Mouse (Mus musculus): ENCODE results near the gene Slc34a3. TPM values are rescaled to one million over a fixed set of nuclear protein-coding genes. Genes with fewer than 3 reads are reported as not detected.
A peak's percentile ranks its signal among the peaks of the same experiment; 100 is the strongest.
"Not testable (repeated sequence)": the region's sequence is repeated elsewhere in the genome, so short reads cannot be mapped to it uniquely, and the experiment has no call there.

Gene Slc34a3
- polyA plus RNA-seq, 1 experiment from 2014 or later, result not detected

DNA sequence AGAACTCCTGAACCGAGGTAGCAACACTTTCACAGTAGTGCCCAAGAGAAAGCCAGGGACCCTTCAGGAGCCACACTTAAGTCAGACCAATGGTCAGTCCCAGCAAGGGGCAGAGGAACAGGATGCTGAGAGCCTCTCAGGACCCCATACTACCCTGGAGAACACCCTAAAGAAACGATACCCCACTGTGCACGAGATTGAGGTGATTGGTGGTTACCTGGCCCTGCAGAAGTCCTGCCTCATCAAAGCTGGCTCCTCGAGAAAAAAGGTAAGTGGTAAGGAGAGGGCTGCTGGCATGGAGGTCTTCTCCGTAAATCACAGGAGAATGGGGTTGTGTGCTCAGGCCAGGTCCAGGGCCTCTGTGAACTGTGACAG lies 30.1 kb upstream of the Slc34a3 start:
- ATAC-seq (ENCODE audit: low read depth), result no peak
- H3K9me3 ChIP-seq (replicated peaks), result no peaks in the 10 kb centered on the region
- peak overlapping the region; percentile 87 for H3K4me3 ChIP-seq (replicated peaks)
- H3K27ac ChIP-seq, result no peak overlapping the region
- H3K27me3 ChIP-seq, result 0 out of 2 replicates have a peak, but pooled peaks cover 10% of the 10 kb centered on the region
- peak overlapping the region; percentile 99 for H3K4me2 ChIP-seq
- peaks cover 69% of the 10 kb centered on the region for H3K4me1 ChIP-seq (replicated peaks)
- H3K36me3 ChIP-seq, result peaks cover 12% of the 10 kb centered on the region
- peak overlapping the region; percentile 87 for H3K9ac ChIP-seq
- 63% methylated on average over 5 of the region's 5 CpGs for WGBS (ENCODE audit: insufficient replicate concordance)
- DNase-seq, result no peak

DNA sequence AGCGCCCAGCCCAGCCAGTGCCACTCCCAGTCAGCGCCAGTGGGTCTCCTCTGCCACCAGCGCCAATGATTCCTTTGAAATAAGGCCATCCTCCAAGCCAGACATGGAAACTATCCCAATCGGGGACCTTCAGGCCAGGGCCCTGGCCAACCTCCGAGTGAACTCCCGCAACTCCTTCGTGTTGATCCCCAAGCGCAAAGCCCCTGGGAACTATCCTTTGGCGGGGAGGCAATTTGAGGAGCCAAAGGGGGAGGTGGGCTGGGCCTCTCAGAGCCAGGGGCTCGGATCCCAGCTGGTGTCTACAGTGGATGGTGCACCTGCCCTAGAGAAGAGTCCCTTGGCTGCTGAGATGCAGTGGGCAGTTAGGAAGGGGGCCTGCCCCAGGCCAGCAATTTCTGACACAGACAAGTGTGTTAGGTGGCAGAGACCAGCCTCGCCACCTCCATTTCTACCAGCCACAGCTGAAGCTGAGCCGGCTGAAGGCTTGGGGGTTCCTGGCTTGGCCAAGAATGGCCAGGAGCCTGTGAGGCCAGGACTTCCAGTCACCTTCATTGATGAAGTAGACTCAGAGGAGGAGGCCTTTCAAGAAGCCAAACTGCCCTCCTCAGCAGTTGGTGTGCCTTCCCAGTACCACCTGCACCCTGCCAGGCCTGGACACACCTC lies 29.6 kb upstream of the Slc34a3 start:
- Histone ChIP-seq H3K9me3 (replicated peaks) (no peaks in the 10 kb centered on the region), H3K36me3 (peaks cover 7% of the 10 kb centered on the region), H3K4me3 (replicated peaks) (peak overlapping the region; percentile 87), H3K9ac (peak overlapping the region; percentile 87), H3K27ac (peak overlapping the region; percentile 71; the same call in 1 of the 2 replicates), H3K27me3 (0 out of 2 replicates have a peak, but pooled peaks cover 10% of the 10 kb centered on the region), H3K4me2 (peak overlapping the region; percentile 99), H3K4me1 (replicated peaks) (peaks cover 70% of the 10 kb centered on the region)
- ATAC-seq (ENCODE audit: low read depth) (no peak), DNase-seq (no peak)
- 31% methylated on average over 12 of the region's 12 CpGs for WGBS (ENCODE audit: insufficient replicate concordance)

DNA sequence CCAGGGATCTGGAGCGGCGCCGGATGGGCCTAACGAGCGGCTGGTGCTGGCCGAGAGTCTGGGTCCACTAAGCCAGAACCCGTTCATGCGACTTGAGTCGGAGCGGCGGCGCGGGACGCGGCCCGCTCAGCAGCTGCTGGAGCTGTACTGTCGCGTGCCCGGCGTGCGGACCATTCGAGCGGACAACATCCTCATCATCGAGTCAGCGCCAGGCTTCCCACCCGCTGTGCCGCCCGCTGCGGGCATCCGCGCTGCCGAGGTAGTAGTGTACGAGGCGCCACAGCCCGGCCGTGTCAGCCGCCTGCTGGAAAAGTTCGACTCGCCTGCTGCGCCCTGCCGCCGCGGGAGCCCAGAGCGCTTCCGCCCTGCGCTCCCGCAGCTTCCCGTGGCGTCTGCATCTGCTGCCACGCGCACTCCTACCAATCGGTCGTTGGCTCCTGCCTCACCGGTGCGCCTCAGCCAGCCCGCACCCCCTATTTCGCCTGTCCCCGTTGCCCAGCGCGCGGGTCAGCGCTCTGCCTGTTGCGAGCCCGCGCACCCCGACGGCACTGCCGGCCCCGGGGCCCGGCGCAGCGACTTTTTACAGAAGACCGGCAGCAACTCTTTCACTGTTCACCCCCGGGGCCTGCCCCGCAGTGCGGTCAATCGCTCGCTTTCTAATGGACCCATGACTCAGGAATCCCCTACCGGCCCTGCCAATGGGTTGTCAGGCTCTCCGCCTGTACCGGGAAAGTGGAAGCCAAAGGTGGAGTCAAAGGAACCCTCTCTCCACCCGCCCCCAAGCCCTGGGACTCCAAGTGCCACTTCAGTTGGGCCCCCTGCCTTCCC lies 28.8 kb upstream of the Slc34a3 start:
- Histone ChIP-seq H3K4me3 (replicated peaks) (peak overlapping the region; percentile 87), H3K27ac (peak overlapping the region; percentile 71), H3K9ac (peak overlapping the region; percentile 87), H3K36me3 (peaks cover 2% of the 10 kb centered on the region; the same call in 1 of the 2 replicates), H3K4me2 (peak overlapping the region; percentile 99), H3K4me1 (replicated peaks) (peaks cover 68% of the 10 kb centered on the region), H3K27me3 (0 out of 2 replicates have a peak, but pooled peaks cover 10% of the 10 kb centered on the region), H3K9me3 (replicated peaks) (no peaks in the 10 kb centered on the region)
- ATAC-seq (ENCODE audit: low read depth) (peak; percentile 13), DNase-seq (peak; percentile 45)
- under 1% methylated on average over 82 of the region's 82 CpGs for WGBS (ENCODE audit: insufficient replicate concordance)

DNA sequence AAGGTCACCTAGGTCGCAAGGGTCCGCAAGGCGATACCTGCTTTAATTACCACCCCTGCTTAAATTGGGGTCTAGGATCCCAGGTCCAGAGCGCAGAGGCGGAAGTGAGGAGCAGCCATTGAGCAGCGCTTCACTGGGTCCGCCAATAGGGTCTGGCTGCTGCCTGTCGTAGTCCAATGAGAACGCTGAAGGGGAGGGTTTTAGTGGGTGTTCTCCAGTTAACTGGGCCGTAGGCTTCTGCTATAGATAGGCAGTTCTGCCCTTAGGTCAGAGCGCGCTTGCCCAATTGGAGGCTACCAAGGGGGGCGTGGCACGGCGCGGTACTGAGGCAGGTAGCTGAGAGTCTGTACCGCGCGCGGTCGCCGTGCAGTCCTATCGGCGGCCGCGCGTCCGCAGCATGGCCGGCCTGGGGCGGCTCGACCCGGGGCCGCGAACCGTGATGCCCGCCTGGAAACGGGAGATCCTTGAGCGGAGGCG lies 28.2 kb upstream of the Slc34a3 start, which contains the start of gene Tprn:
Tprn (plus strand) TSS at position 328 of the 477 bp plus-strand sequence.
- Histone ChIP-seq H3K9me3 (replicated peaks) (no peaks in the 10 kb centered on the region), H3K36me3 (no peaks in the 10 kb centered on the region), H3K9ac (peak within 1 kb of the TSS; percentile 87), H3K27ac (peak within 1 kb of the TSS; percentile 72), H3K27me3 (0 out of 2 replicates have a peak, but pooled peaks cover 10% of the 10 kb centered on the region), H3K4me1 (replicated peaks) (peaks cover 61% of the 10 kb centered on the region), H3K4me3 (replicated peaks) (peak within 1 kb of the TSS; percentile 87), H3K4me2 (peak within 1 kb of the TSS; percentile 99)
- DNase-seq (peak; percentile 97), ATAC-seq (ENCODE audit: low read depth) (peak; percentile 98)
- under 1% methylated on average over 39 of the region's 39 CpGs for WGBS (ENCODE audit: insufficient replicate concordance)

DNA sequence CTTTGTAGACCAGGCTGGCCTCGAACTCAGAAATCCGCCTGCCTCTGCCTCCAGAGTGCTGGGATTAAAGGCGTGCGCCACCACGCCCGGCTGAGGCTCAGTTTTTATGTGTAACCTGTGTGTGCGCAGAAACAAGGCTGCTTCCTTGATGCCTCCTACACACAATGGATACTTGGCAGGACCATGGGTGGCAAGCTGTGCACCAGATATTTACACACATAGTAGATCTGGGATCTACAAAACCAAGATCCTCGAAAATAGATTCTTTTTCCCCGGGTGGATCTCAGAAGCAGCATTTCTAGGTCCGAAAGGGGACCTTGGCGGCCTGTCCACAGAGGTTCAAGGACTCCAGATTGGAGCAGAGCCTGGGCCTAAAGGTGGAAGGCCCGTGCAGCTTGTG lies 27.7 kb upstream of the Slc34a3 start:
- no peak for DNase-seq

DNA sequence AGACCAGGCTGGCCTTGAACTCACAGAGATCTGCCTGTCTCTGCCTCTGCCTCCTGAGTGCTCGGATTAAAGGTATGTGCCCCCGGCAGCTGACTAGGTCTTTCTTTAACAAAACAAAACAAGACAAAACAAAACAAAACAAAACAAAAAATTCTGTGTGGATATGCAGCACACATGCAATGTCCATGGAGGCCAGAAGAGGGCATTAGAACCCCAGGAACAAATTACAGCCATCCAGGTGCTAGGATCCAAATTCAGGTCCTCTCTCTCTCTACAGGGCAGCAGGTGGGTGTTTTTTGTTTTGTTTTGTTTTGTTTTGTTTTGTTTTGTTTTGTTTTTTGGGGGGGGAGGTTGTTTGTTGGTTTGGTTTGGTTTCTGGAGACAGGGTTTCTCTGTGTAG lies 24.7 kb upstream of the Slc34a3 start:
- 50% methylated on average over 2 of the region's 2 CpGs for WGBS (ENCODE audit: insufficient replicate concordance)
- Histone ChIP-seq H3K4me3 (replicated peaks) (no peak overlapping the region), H3K9ac (no peak overlapping the region), H3K4me2 (no peak overlapping the region), H3K27ac (no peak overlapping the region), H3K36me3 (no peaks in the 10 kb centered on the region), H3K27me3 (0 out of 2 replicates have a peak, but pooled peaks cover 6% of the 10 kb centered on the region), H3K4me1 (replicated peaks) (peaks cover 49% of the 10 kb centered on the region), H3K9me3 (replicated peaks) (no peaks in the 10 kb centered on the region)
- no peak for ATAC-seq (ENCODE audit: low read depth)
- DNase-seq, result no peak

More for the DNA sequence above, 27.7 kb upstream of the Slc34a3 start:
- Histone ChIP-seq H3K36me3 (no peaks in the 10 kb centered on the region), H3K27ac (peak overlapping the region; percentile 72), H3K4me1 (replicated peaks) (peaks cover 59% of the 10 kb centered on the region), H3K9me3 (replicated peaks) (no peaks in the 10 kb centered on the region), H3K27me3 (0 out of 2 replicates have a peak, but pooled peaks cover 10% of the 10 kb centered on the region), H3K4me3 (replicated peaks) (peak overlapping the region; percentile 87), H3K9ac (peak overlapping the region; percentile 69), H3K4me2 (peak overlapping the region; percentile 99)
- WGBS (ENCODE audit: insufficient replicate concordance), result 40% methylated on average over 12 of the region's 12 CpGs
- ATAC-seq (ENCODE audit: low read depth), result peak; percentile 2; the same call in 1 of the 2 replicates

DNA sequence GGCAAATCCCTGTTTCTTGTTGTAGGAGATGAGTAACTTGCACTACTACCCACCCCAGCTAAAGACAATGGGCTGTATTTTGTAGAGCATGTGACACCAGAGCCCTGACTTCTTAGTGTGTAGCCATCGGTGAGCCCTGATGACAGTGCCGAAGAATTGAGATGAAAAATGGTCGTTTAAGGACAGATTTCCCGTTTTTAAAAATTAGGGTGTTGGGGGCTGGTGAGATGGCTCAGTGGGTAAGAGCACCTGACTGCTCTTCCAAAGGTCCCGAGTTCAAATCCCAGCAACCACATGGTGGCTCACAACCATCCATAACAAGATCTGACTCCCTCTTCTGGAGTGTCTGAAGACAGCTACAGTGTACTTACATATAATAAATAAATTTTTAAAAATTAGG lies 23.1 kb upstream of the Slc34a3 start:
- H3K4me2 ChIP-seq; DNase-seq; H3K27me3 ChIP-seq; H3K9ac ChIP-seq; H3K27ac ChIP-seq; ATAC-seq (ENCODE audit: low read depth); H3K9me3 ChIP-seq (replicated peaks): not testable (repeated sequence)
- Histone ChIP-seq H3K4me1 (replicated peaks) (peaks cover 37% of the 10 kb centered on the region), H3K36me3 (peaks cover 15% of the 10 kb centered on the region), H3K4me3 (replicated peaks) (0 out of 2 replicates have a peak overlapping the region, but pooled peaks have one; percentile 2)
- WGBS (ENCODE audit: insufficient replicate concordance), result 67% methylated on average over 5 of the region's 5 CpGs

DNA sequence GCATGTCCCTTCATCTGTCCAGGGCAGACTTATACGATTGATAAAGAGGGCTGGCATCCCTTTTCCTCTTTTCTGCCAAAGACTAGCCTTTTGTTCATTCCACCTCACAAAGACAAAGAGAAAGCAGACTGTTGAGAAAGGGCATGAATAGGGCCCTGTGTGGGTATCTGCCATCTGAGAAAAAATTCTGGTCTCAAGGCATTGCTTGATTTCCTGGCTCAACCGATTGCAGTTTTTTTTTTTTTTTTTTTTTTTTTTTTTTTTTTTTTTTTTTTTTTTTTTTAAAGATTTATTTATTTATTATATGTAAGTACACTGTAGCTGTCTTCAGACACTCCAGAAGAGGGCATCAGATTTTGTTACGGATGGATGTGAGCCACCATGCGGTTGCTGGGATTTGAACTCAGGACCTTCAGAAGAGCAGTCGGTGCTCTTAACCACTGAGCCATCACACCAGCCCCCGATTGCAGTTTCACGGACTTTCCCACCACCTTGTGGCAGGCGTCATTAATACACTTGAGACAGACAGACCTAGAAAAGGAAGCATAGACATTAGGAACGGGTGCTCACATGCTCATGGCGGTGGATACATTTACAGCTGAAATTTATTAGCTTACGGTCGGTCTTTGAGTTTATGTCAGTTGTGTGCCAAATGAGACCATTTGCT lies 22.4 kb upstream of the Slc34a3 start:
- Histone ChIP-seq H3K4me1 (replicated peaks) (peaks cover 31% of the 10 kb centered on the region), H3K4me3 (replicated peaks) (peak overlapping the region; percentile 99), H3K27ac (peak overlapping the region; percentile 89), H3K4me2 (peak overlapping the region; percentile 92), H3K36me3 (peaks cover 22% of the 10 kb centered on the region), H3K9ac (peak overlapping the region; percentile 88)
- DNase-seq, result peak; percentile 52
- WGBS (ENCODE audit: insufficient replicate concordance), result 35% methylated on average over 12 of the region's 12 CpGs
- H3K27me3 ChIP-seq; H3K9me3 ChIP-seq (replicated peaks); ATAC-seq (ENCODE audit: low read depth): not testable (repeated sequence)

DNA sequence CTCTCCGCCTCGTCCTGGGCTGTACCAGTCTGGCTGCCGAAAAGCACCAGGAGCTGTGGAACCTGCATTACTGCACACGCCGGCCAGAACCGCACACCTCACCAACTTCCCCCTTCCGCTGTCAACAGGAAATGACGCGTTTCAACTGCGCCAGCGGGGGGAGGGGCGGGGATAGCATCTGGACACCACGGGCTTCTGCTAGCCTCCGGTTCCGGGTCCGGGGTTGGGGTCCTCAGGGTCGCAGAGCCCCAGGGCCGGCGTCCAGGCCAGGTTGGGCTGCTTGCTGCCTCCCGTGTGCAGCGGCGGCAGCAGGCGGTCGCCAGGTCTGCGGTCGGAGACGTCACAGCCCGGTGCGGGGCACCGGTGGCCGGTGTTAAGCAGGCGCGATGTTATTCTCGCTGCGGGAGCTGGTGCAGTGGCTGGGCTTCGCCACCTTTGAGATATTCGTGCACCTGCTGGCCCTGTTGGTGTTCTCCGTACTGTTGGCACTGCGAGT lies 21.2 kb upstream of the Slc34a3 start, which contains the start of gene Tmem203:
Tmem203 (plus strand) TSS at position 156 of the 496 bp plus-strand sequence.
- H3K4me3 ChIP-seq (replicated peaks), result peak within 1 kb of the TSS; percentile 99
- peak within 1 kb of the TSS; percentile 88 for H3K9ac ChIP-seq
- ATAC-seq (ENCODE audit: low read depth) (peak; percentile 85), DNase-seq (peak; percentile 85)
- under 1% methylated on average over 39 of the region's 39 CpGs for WGBS (ENCODE audit: insufficient replicate concordance)
- peak within 1 kb of the TSS; percentile 89 for H3K27ac ChIP-seq
- H3K4me1 ChIP-seq (replicated peaks), result peaks cover 29% of the 10 kb centered on the region
- H3K9me3 ChIP-seq (replicated peaks), result no peaks in the 10 kb centered on the region
- H3K4me2 ChIP-seq, result peak within 1 kb of the TSS; percentile 92
- peaks cover 34% of the 10 kb centered on the region for H3K36me3 ChIP-seq
- H3K27me3 ChIP-seq, result no peaks in the 10 kb centered on the region

DNA sequence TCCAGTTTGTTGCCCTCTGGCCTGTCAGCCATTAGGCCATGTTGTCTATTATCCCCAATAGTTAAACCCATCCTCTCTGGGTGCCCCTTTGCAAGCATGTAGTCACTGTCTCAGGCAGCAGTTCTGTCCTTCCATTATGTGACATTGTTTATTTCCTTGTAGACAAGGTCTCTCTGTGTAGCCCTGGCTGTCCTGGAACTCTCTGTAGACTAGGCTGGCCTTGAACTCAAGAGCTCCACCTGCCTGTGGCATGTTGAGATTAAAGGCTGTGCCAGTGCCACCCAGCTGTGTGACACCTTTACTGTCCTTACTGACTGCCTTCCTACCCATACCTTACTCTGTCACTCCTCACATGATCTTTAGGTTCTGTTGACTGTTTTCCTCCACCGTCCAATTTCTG lies 18.2 kb upstream of the Slc34a3 start:
- Histone ChIP-seq H3K4me1 (replicated peaks) (peaks cover 23% of the 10 kb centered on the region), H3K36me3 (peaks cover 64% of the 10 kb centered on the region), H3K4me3 (replicated peaks) (no peak overlapping the region), H3K9ac (no peak overlapping the region), H3K4me2 (no peak overlapping the region), H3K9me3 (replicated peaks) (no peaks in the 10 kb centered on the region), H3K27me3 (no peaks in the 10 kb centered on the region), H3K27ac (no peak overlapping the region)
- no peak for DNase-seq
- ATAC-seq (ENCODE audit: low read depth), result no peak
- 74% methylated on average over 1 of the region's 1 CpGs for WGBS (ENCODE audit: insufficient replicate concordance)
